Mouse (Mus musculus): ENCODE results near the gene Cluh.

DNA sequence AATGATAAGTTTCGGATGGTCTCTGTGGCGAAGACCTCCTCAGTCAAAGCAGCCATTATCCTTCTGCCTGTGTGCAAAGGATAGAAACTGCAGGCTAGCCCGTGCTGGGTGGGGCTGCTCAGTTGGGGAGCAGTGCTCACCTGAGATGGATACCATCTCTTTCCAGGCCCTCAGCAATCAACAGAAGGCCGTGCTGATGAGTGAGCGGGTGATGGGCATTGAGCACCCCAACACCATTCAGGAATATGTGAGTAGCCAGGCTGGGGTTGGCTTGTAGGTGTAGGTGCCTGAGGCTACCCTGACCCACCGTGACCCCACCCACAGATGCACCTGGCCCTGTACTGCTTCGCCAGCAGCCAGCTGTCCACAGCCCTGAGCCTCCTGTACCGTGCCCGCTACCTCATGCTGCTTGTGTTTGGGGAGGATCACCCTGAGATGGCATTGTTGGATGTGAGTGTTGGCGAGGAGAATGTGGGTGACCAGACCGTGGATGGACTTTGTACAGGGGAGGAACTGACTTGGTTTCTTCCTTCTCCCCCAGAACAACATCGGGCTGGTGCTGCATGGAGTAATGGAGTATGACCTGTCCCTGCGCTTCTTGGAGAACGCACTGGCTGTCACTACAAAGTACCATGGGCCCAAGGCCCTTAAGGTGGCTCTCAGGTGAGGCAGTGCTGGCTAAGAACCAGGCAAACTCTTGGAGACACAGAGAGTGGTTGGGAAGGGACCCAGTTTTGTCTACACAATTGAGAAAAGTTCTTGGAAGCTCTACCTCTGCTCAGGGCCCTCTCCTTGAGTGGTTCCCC, 17.7 kb downstream of the Cluh start:
- TF ChIP-seq CTCF (IDR thresholded peaks at IDR 0.05; ENCODE audit: borderline replicate concordance, control insufficient read depth, extremely low read depth, insufficient read depth, low read length, poor library complexity) (no peak), POLR2A (IDR thresholded peaks at IDR 0.05; ENCODE audit: control insufficient read depth, extremely low read depth, insufficient read depth, low read length, poor library complexity) (no peak)

Data from thymus, adult 2 months (tissue).